Mouse (Mus musculus): ENCODE results near the gene Snd1. TPM values are rescaled to one million over a fixed set of nuclear protein-coding genes. Genes with fewer than 3 reads are reported as not detected.

Snd1 gene
- polyA plus RNA-seq, 1 experiment from 2014 or later, result 104 TPM

DNA sequence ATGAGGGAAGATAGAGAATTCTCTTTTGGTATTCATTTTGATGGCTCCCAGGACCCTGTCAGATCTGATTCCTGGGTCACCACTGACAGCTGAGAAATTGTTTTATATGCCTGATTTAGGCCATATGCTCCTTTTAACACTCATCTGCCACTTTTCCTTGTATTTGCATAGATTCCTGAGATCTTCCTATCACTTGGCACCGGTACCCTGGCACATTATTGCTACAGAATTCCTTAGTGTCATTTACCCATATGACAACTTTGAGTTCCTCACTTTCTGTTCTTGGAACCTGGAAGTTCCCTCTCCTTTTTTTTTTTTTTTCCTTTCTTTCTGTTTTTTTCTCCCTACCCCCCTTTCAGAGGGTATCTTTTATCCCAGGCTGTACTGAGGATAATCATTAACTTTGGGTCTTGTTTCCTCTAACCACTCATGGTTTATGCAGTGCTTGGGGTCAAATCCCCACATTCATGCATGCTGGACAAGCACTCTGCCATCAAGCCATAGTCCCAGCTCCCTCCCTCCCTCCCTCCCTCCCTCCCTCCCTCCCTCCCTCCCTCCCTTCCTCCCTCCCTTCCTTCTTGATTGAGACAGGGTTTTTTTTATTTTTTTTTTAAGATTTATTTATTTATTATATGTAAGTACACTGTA, 13.4 kb downstream of the Snd1 start:
- H3K27me3 ChIP-seq, result no peaks in the 10 kb centered on the region
- H3K4me3 ChIP-seq (replicated peaks), result no peak overlapping the region
- peaks cover 17% of the 10 kb centered on the region for H3K36me3 ChIP-seq (replicated peaks)
- 93% methylated on average over 1 of the region's 1 CpGs for WGBS
- H3K9ac ChIP-seq, result no peak overlapping the region
- ATAC-seq (ENCODE audit: low FRiP score), result no peak
- H3K4me1 ChIP-seq, result 0 out of 2 replicates have a peak, but pooled peaks cover under 1% of the 10 kb centered on the region
- no peaks in the 10 kb centered on the region for H3K9me3 ChIP-seq
- no peak overlapping the region for H3K4me2 ChIP-seq
- no peak overlapping the region for H3K27ac ChIP-seq

DNA sequence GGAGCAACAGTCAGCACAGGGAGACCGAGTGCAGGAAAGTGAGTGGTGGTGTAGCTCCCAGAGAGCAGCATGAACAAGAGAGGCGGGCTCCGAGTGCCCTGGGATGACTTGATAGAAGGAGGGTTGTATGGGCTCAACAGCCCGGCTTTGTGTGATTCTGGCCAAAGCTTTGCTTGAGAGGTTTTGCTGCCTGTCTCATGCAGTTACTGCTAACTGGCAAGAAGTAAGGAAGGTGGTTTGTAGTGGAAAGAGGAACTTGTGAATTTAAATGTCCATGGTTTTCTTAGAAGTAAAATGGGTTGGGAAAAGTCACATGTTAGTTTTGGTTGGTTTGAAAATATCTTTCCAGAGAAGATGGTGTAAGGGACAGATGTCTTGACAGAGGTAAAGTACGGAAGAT, 15.7 kb downstream of the Snd1 start:
- no peak overlapping the region for H3K4me3 ChIP-seq (replicated peaks)
- no peak overlapping the region for H3K4me2 ChIP-seq
- H3K9me3 ChIP-seq, result no peaks in the 10 kb centered on the region
- H3K27me3 ChIP-seq, result no peaks in the 10 kb centered on the region
- H3K9ac ChIP-seq, result no peak overlapping the region
- peaks cover 16% of the 10 kb centered on the region for H3K36me3 ChIP-seq (replicated peaks)
- WGBS, result 90% methylated on average over 5 of the region's 5 CpGs
- no peak overlapping the region for H3K27ac ChIP-seq
- no peaks in the 10 kb centered on the region for H3K4me1 ChIP-seq
- ATAC-seq (ENCODE audit: low FRiP score), result no peak

DNA sequence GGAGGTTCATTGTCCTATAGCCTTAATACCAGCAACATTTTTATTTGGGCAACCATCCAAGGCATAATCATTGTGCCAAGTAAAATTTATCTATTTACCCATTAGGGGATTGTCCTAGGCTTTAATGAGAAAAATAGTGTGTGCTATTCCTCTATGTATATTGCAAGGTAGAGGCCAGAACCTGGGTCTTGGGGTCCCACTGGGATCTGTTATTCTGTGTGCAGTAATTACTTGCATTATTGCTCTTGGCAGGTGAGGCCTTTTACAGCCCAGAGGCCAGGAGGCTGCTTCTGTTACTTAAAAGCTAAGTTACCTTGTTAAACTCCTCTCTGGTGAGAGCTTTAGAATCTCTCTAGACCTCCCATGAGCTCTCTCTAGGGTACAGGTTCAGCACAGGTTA, 16.3 kb downstream of the Snd1 start:
- H3K4me3 ChIP-seq (replicated peaks), result no peak overlapping the region
- H3K36me3 ChIP-seq (replicated peaks), result peaks cover 16% of the 10 kb centered on the region
- H3K27ac ChIP-seq, result no peak overlapping the region
- no peaks in the 10 kb centered on the region for H3K4me1 ChIP-seq
- ATAC-seq (ENCODE audit: low FRiP score), result no peak
- no peaks in the 10 kb centered on the region for H3K27me3 ChIP-seq
- no peak overlapping the region for H3K9ac ChIP-seq
- H3K4me2 ChIP-seq, result no peak overlapping the region
- no peaks in the 10 kb centered on the region for H3K9me3 ChIP-seq

DNA sequence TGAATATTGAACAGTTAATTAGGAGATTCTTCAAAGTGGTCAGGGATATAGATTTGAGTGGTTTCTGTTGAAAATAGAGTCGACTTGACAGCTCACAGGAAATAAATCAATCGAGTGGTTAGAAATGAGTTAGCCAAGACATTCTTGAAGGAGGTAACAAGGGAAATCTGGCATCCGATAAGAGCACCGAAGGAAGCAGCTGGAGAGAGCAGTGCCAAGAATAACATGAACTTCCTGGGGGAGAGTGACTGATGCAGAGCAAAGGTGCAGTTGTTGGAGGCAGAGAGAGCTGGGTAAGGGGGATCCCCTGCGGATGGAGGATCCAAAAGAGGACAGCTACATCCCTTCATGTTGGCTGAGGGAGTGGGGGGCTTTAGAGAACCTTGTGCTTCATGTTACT, 22.9 kb downstream of the Snd1 start:
- Histone ChIP-seq H3K4me2 (no peak overlapping the region), H3K27me3 (no peaks in the 10 kb centered on the region), H3K27ac (no peak overlapping the region), H3K4me1 (no peaks in the 10 kb centered on the region), H3K9ac (no peak overlapping the region), H3K4me3 (replicated peaks) (no peak overlapping the region), H3K36me3 (replicated peaks) (peaks cover 9% of the 10 kb centered on the region), H3K9me3 (no peaks in the 10 kb centered on the region)
- 87% methylated on average over 5 of the region's 5 CpGs for WGBS
- ATAC-seq (ENCODE audit: low FRiP score), result no peak

DNA sequence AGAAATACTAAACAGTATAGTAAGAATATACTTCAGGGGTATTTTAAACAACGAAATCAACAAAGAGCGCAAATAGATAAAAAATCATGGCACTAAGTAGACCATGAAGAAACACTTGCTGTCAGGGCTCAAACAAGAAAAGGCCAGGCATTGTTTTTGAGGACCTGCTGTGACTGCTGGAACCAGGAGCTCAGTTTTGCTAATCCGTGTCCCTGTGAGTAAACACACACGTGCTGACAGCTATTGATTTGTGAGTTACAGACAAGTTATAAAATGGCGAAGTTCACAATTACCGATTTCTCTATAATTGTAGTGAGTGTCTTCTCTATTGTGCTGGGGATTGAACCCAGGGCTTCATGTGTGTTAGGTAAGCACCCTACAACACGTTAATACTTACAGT, 27.6 kb downstream of the Snd1 start:
- H3K9ac ChIP-seq, result no peak overlapping the region
- no peak overlapping the region for H3K4me2 ChIP-seq
- ATAC-seq (ENCODE audit: low FRiP score), result no peak
- no peaks in the 10 kb centered on the region; the same call in 1 of the 2 replicates for H3K36me3 ChIP-seq (replicated peaks)
- no peak overlapping the region for H3K4me3 ChIP-seq (replicated peaks)
- WGBS, result 88% methylated on average over 7 of the region's 7 CpGs
- 0 out of 2 replicates have a peak, but pooled peaks cover 2% of the 10 kb centered on the region for H3K4me1 ChIP-seq
- H3K27me3 ChIP-seq, result no peaks in the 10 kb centered on the region
- no peak overlapping the region for H3K27ac ChIP-seq
- H3K9me3 ChIP-seq, result no peaks in the 10 kb centered on the region

DNA sequence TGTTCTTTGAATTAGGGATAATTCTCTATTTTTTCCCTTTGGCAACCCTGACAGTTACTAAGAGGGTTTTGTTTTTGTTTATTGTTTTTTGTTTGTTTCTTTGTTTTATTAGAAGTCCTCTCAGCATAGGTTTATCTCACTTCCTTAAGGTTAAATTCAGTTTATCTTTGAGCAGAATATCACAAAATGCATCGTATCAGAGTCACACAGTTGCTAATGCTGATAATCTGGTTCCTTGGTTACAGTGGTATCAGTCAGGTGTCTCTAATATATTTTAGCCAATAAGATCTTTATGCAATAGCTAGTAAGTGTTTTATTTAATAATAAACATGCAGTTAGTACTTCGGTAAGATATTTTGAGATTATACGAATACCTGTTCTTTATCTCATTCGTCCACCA, 28.2 kb downstream of the Snd1 start:
- Histone ChIP-seq H3K9me3 (no peaks in the 10 kb centered on the region), H3K9ac (no peak overlapping the region), H3K4me1 (0 out of 2 replicates have a peak, but pooled peaks cover 2% of the 10 kb centered on the region), H3K36me3 (replicated peaks) (no peaks in the 10 kb centered on the region; the same call in 1 of the 2 replicates), H3K4me2 (no peak overlapping the region), H3K4me3 (replicated peaks) (no peak overlapping the region), H3K27ac (no peak overlapping the region), H3K27me3 (no peaks in the 10 kb centered on the region)
- WGBS, result 94% methylated on average over 4 of the region's 4 CpGs
- no peak for ATAC-seq (ENCODE audit: low FRiP score)

DNA sequence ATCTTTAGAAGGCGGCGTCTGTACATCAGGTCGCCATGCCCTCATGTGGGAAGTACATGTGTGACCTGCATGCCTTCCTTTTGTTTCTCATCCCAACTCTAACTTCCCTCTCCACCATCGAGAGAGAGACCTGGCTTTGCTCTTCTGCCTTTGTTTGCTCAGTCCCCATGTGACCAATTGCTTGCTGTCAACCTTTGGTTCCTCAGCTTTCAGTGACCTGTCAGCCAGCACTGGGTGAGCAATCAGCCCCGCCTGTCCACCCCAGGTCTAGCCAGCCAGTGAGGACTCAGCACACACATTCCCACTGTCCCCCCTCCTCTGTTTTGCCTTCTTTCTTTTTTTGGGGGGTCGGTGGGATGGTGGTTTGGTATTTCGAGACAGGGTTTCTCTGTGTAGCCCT, 29.7 kb downstream of the Snd1 start:
- Histone ChIP-seq H3K36me3 (replicated peaks) (no peaks in the 10 kb centered on the region; the same call in 1 of the 2 replicates), H3K4me2 (no peak overlapping the region), H3K9me3 (no peaks in the 10 kb centered on the region), H3K4me3 (replicated peaks) (no peak overlapping the region), H3K27ac (no peak overlapping the region), H3K9ac (no peak overlapping the region), H3K27me3 (no peaks in the 10 kb centered on the region), H3K4me1 (0 out of 2 replicates have a peak, but pooled peaks cover 2% of the 10 kb centered on the region)
- ATAC-seq (ENCODE audit: low FRiP score), result no peak
- 94% methylated on average over 7 of the region's 7 CpGs for WGBS

DNA sequence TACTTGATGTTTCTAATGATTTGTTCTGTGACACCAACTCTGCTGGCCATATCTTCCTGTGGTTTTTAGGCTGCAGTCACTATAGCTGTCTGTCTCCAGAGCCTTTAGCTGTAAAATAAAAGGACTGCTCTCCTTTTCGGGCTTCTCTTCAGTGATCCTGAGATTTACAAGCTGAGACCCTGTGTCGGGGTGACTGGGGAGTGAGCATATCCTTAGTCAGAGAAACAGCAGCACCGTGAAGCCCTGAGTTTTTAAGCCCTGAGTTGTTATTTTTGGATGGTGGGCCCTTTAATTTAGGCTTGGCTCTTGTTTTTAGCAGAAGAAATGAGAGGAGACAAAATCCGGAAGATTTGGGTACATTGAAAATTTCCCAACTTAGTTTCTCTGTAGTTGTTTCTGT, 32.8 kb downstream of the Snd1 start:
- no peak overlapping the region for H3K4me2 ChIP-seq
- ATAC-seq (ENCODE audit: low FRiP score), result no peak
- no peak overlapping the region for H3K27ac ChIP-seq

DNA sequence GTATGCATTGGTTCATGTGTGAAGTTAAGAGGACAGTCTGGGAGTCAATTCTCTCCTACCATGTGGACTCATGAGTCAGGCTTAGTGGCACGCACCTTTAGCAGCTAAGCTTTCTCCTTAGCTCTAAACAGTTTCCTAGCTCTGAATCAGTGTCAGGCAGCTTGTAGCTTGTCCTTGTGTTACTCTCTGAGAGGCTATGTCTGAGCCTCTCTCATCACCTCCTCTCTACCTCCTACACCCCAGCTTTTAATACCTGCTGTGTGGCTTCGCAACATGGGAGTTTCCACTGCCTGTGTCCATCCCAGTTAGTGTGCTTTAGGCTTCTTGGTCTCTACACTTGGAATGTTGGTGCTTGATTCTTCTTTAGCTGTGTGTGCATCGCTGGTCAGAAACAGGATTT, 39.3 kb downstream of the Snd1 start:
- ATAC-seq (ENCODE audit: low FRiP score), result no peak
- Histone ChIP-seq H3K36me3 (replicated peaks) (peaks cover 21% of the 10 kb centered on the region), H3K27me3 (no peaks in the 10 kb centered on the region), H3K27ac (no peak overlapping the region), H3K4me2 (no peak overlapping the region), H3K4me1 (peaks cover 8% of the 10 kb centered on the region; the same call in 1 of the 2 replicates), H3K4me3 (replicated peaks) (no peak overlapping the region), H3K9me3 (no peaks in the 10 kb centered on the region), H3K9ac (no peak overlapping the region)
- 94% methylated on average over 3 of the region's 3 CpGs for WGBS

More for the DNA sequence above, 32.8 kb downstream of the Snd1 start:
- H3K9ac ChIP-seq, result no peak overlapping the region
- peaks cover 2% of the 10 kb centered on the region for H3K36me3 ChIP-seq (replicated peaks)
- H3K9me3 ChIP-seq, result no peaks in the 10 kb centered on the region
- no peaks in the 10 kb centered on the region for H3K27me3 ChIP-seq
- no peak overlapping the region for H3K4me3 ChIP-seq (replicated peaks)
- WGBS, result 89% methylated on average over 4 of the region's 4 CpGs
- H3K4me1 ChIP-seq, result 0 out of 2 replicates have a peak, but pooled peaks cover 2% of the 10 kb centered on the region

DNA sequence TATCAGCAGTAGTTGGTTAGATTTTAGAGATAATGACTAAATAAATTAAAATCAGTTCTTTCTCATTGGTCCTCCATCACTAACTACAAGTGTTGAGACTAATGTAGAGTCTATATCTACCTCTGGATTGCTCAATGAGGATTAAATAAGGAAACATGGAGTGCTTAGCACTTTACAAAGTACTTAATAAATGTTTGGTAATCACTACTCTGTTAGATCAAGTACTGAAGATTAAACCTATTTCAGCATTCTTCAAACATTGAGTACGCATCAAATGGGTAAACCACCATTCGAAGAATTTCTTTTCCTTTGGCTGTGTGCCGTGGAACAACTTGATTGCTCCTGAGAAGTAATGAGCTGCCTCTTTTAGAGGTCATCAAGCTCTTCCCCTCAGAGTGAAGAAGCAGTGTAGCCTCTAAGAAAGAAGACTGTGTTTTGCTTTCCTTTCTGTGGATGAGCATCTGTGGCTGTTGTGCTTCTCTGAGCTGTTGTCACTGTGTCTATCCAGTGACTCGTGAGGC, 40.0 kb downstream of the Snd1 start:
- no peak overlapping the region for H3K9ac ChIP-seq
- H3K36me3 ChIP-seq (replicated peaks), result peaks cover 24% of the 10 kb centered on the region
- no peaks in the 10 kb centered on the region for H3K27me3 ChIP-seq
- H3K4me1 ChIP-seq, result peaks cover 8% of the 10 kb centered on the region; the same call in 1 of the 2 replicates
- no peak overlapping the region for H3K27ac ChIP-seq
- ATAC-seq (ENCODE audit: low FRiP score), result no peak
- no peaks in the 10 kb centered on the region for H3K9me3 ChIP-seq
- WGBS, result 96% methylated on average over 4 of the region's 4 CpGs
- H3K4me3 ChIP-seq (replicated peaks), result no peak overlapping the region
- H3K4me2 ChIP-seq, result no peak overlapping the region

DNA sequence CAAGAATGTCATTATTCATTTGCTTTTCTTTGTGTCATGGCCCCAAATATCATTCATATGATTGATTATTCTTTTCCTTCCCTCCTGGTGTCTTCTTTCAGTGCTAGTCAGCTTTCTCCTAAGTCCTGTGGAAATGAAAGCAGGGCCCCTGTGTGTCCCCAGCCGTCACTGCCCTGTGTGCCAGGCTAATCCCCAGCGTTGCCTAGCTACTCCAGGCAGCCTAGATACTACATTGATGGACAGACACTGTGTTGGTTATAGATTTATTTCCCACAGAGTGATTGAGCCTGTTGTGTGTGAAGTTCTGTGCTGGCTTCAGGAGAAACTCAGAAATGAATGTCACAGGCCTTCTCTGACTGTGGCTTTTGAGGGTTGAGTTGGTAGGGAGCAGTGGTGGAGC, 41.7 kb downstream of the Snd1 start:
- H3K27ac ChIP-seq, result no peak overlapping the region

DNA sequence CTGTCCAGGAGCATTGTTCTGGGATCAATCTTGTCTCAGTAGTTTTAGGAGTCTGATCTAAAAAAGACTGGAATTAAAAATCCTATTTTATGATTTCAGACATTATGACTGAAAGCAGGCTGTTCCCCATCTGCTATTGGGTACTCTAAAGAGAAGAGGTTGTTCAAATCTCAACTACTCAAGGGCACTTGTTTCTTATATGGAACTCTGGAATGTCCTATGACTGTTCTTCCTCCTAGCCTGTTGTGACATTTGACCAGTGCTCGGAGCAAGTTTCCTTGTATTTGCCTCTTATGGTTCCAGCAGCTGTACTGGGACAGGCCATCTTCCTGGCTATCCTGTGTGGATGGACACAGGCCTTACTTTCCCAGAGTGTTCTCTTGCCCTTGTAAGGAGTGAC, 42.1 kb downstream of the Snd1 start:
- Histone ChIP-seq H3K4me2 (no peak overlapping the region), H3K27me3 (no peaks in the 10 kb centered on the region), H3K4me3 (replicated peaks) (no peak overlapping the region), H3K9me3 (no peaks in the 10 kb centered on the region), H3K27ac (no peak overlapping the region), H3K36me3 (replicated peaks) (peaks cover 31% of the 10 kb centered on the region), H3K4me1 (peaks cover 8% of the 10 kb centered on the region; the same call in 1 of the 2 replicates), H3K9ac (no peak overlapping the region)
- WGBS, result 97% methylated on average over 1 of the region's 1 CpGs
- ATAC-seq (ENCODE audit: low FRiP score), result no peak

More for the DNA sequence above, 41.7 kb downstream of the Snd1 start:
- WGBS, result 44% methylated on average over 2 of the region's 2 CpGs
- peaks cover 29% of the 10 kb centered on the region for H3K36me3 ChIP-seq (replicated peaks)
- H3K9me3 ChIP-seq, result no peaks in the 10 kb centered on the region
- H3K9ac ChIP-seq, result no peak overlapping the region
- no peak for ATAC-seq (ENCODE audit: low FRiP score)
- peaks cover 8% of the 10 kb centered on the region; the same call in 1 of the 2 replicates for H3K4me1 ChIP-seq
- no peak overlapping the region for H3K4me3 ChIP-seq (replicated peaks)
- H3K27me3 ChIP-seq, result no peaks in the 10 kb centered on the region
- H3K4me2 ChIP-seq, result no peak overlapping the region

DNA sequence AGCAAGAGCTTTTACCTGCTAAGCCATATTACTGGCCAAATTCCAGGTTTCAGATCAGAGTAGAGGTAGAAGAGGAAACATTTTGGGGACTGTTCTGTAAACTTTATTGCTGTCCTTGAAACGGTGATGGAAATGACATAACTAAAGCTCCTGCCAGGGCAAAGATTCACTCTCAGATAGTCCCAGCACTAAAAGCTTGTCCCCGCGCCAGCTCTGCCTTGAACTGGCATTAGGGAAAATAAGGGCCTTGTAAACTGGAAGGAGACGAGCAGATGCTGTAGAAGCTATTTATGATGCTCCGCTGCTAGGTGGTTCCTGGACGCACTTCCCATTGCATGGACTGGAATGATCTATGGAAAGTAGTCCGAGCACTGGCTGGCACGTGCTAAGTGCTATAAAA, 44.5 kb downstream of the Snd1 start:
- no peaks in the 10 kb centered on the region for H3K27me3 ChIP-seq
- no peak overlapping the region for H3K4me3 ChIP-seq (replicated peaks)
- H3K9ac ChIP-seq, result no peak overlapping the region
- no peak overlapping the region for H3K27ac ChIP-seq
- peaks cover 8% of the 10 kb centered on the region; the same call in 1 of the 2 replicates for H3K4me1 ChIP-seq
- no peaks in the 10 kb centered on the region for H3K9me3 ChIP-seq
- no peak overlapping the region for H3K4me2 ChIP-seq
- ATAC-seq (ENCODE audit: low FRiP score), result no peak
- 97% methylated on average over 8 of the region's 8 CpGs for WGBS
- H3K36me3 ChIP-seq (replicated peaks), result peaks cover 32% of the 10 kb centered on the region

Measured in forebrain, embryonic 12.5 days (tissue).